Mouse (Mus musculus) forebrain, embryonic 15.5 days (tissue): ENCODE data around the gene Ube2r2. TPM values are rescaled to one million over a fixed set of nuclear protein-coding genes. Genes with fewer than 3 reads are reported as not detected.

ENCODE experiments used
- ATAC-seq: fragments of 200-750 bp; cut with Nextera tagmentation; replicated peaks from 2 replicates; pipeline ENCODE4 v1.8.0; 2017; ENCODE audit warnings: mild to moderate bottlenecking, moderate TSS enrichment, moderate library complexity
- H3K27ac ChIP-seq: fragments of 300-500 bp; sonication (generic); replicated peaks from 2 replicates; pipeline ENCODE4 v1.5.1; 2015; ENCODE audit warnings: mild to moderate bottlenecking, inconsistent platforms
- H3K27me3 ChIP-seq: fragments of 300-500 bp; sonication (generic); 2 replicates; pipeline ENCODE4 v1.6.1; 2015; ENCODE audit warnings: inconsistent platforms
- H3K36me3 ChIP-seq: fragments of 300-500 bp; sonication (generic); 2 replicates; pipeline ENCODE4 v1.6.1; 2015; ENCODE audit warnings: mild to moderate bottlenecking, inconsistent platforms
- H3K4me1 ChIP-seq: fragments of 300-500 bp; sonication (generic); 2 replicates; pipeline ENCODE4 v1.6.1; 2015; ENCODE audit warnings: inconsistent platforms
- H3K4me2 ChIP-seq: fragments of 300-500 bp; sonication (generic); replicated peaks from 2 replicates; pipeline ENCODE4 v1.6.1; 2015; ENCODE audit warnings: mild to moderate bottlenecking, inconsistent platforms
- H3K4me3 ChIP-seq: fragments of 300-500 bp; sonication (generic); 2 replicates; pipeline ENCODE4 v1.5.1; 2015; ENCODE audit warnings: mild to moderate bottlenecking, inconsistent platforms
- H3K9ac ChIP-seq: fragments of 300-500 bp; sonication (generic); replicated peaks from 2 replicates; pipeline ENCODE4 v1.6.1; 2015; ENCODE audit warnings: mild to moderate bottlenecking, inconsistent platforms
- H3K9me3 ChIP-seq: fragments of 300-500 bp; sonication (generic); 2 replicates; pipeline ENCODE4 v1.6.1; 2016; ENCODE audit warnings: inconsistent platforms
- WGBS: fragments of 180-500 bp; shearing (Covaris S2); methylation state at CpG from one replicate; pipeline ENCODE4 v1.1.7; 2015; ENCODE audit warnings: mixed read lengths; 5-methylcytosine and 5-hydroxymethylcytosine counted together
- polyA plus RNA-seq: library from polyadenylated mRNA; unstranded; fragments of >200 nt; fragmentation: Nextera tagmentation; extraction: Ambion mirVana; gene quantifications from 2 replicates; pipeline ENCODE4 v1.2.1, GENCODE M21; 2015

Gene Ube2r2
- polyA plus RNA-seq, 1 experiment from 2014 or later = 67.1 TPM

DNA sequence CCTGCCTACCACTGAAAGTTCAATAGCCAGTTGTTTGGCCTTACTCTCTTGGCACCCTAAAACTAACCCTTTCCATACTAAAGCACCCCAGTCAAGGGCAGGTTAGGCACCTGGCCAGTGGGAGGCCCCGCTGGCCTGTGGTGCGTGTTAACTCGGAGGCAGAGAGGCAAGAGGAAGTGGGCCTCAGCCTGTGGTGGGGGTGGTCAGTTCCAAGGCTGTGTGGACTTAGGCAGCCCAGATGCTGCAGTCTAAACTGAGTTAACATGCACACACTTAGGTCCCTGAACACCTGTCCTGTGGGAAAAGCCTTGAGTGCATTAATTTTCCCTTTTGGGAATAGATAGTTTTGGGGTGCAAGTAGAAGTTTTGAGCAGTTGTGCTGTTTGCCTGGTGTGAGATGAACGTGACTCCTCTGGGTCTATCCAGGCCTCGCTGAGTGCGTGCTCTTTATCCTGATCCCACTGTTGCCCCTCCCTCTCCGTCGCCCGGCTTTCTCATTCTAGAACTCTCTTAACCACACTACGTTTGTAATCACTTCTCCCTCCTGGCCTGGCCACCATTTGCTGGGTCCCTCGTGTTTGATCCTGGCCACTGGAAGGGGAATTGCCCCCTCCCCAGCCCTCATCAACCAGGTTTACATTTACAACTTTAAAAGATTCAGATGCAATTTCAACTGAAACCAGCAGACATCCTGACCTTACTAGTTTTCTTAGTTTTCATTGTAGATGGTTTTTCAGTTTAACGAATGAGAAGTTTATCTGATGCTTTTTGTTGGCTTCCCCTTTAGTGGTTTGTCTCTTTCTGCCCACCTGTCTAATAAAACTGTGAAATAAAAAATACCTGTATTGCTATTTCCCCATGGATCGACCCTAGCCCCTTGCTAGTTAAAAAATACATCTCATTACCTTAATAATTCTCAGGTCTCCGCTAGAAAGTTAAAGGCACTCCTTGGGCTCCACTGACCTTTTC lies 57.3 kb downstream of the Ube2r2 start:
- peaks cover 71% of the 10 kb centered on the region for H3K36me3 ChIP-seq
- no peaks in the 10 kb centered on the region for H3K27me3 ChIP-seq
- H3K9ac ChIP-seq = no peak overlapping the region
- peaks cover 9% of the 10 kb centered on the region; the same call in 1 of the 2 replicates for H3K4me1 ChIP-seq
- no peak overlapping the region for H3K4me2 ChIP-seq
- no peak overlapping the region for H3K27ac ChIP-seq
- no peaks in the 10 kb centered on the region for H3K9me3 ChIP-seq
- no peak overlapping the region for H3K4me3 ChIP-seq
- WGBS = 73% methylated on average over 14 of the region's 14 CpGs
- no peak for ATAC-seq

DNA sequence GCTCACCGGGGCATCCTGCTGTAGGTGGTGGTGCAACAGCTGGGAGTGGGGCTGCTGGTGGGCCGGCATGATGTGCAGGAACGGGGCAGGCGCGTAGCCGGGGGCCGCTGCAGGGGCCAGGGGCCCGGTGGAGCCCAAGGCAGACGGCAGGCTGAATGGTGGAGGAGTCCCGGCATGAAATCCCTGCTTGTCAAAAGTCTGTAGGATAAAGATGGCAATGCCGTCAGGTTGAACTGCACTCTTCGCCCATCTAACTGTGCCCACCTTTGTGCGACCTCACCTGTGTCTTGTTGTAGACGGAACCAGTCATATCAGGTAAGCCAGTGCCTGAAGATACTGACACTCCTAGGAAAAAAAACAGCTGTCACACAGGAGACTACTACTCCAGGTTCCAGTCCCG lies 59.8 kb downstream of the Ube2r2 start:
- H3K9me3 ChIP-seq = no peaks in the 10 kb centered on the region
- ATAC-seq = no peak; the same call in 1 of the 2 replicates
- H3K4me2 ChIP-seq = no peak overlapping the region
- no peaks in the 10 kb centered on the region for H3K27me3 ChIP-seq
- H3K4me1 ChIP-seq = peaks cover 9% of the 10 kb centered on the region; the same call in 1 of the 2 replicates
- peaks cover 76% of the 10 kb centered on the region for H3K36me3 ChIP-seq
- H3K27ac ChIP-seq = no peak overlapping the region
- 90% methylated on average over 15 of the region's 15 CpGs for WGBS
- H3K4me3 ChIP-seq = no peak overlapping the region
- H3K9ac ChIP-seq = no peak overlapping the region

DNA sequence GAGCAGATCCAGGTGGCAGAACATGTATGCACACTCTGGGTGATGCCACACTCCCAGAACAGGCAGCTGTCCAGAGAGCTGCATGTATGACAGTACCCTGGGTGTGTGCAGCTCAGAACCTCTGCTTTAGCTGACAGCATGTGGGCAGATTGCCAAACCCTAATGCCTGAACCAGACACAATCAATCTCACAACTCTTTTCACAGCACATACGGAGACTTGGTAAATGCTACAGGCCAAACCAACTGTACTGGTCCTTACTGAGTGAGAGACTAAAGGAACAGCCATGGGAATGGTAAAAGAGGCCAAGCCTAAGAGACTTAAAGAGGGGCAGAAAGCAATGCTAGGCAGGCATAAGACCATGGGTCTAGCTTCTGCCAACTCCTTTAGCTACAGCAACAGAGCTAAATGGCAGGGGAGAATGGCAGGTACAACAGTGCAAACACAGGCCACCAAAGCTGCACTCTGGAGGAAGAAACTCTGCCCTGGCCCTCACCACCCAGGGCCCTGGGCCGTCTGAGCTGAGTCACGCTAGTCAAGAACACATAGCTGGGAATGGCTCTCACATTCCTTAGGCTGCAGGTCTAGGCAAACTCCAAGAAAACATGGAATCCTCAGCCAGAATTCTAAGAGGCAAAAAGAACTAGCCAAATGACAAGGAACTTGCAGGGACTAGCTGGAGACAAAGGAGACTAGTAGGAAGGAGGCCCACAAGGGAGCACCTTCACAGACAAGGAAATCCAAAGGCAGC lies 61.5 kb downstream of the Ube2r2 start:
- WGBS = 50% methylated on average over 3 of the region's 3 CpGs
- Histone ChIP-seq H3K4me2 (no peak overlapping the region), H3K27ac (peak overlapping the region; percentile 71), H3K27me3 (no peaks in the 10 kb centered on the region), H3K36me3 (peaks cover 79% of the 10 kb centered on the region), H3K4me3 (no peak overlapping the region), H3K9me3 (no peaks in the 10 kb centered on the region), H3K4me1 (peaks cover 9% of the 10 kb centered on the region; the same call in 1 of the 2 replicates), H3K9ac (no peak overlapping the region)
- peak; percentile 74 for ATAC-seq

DNA sequence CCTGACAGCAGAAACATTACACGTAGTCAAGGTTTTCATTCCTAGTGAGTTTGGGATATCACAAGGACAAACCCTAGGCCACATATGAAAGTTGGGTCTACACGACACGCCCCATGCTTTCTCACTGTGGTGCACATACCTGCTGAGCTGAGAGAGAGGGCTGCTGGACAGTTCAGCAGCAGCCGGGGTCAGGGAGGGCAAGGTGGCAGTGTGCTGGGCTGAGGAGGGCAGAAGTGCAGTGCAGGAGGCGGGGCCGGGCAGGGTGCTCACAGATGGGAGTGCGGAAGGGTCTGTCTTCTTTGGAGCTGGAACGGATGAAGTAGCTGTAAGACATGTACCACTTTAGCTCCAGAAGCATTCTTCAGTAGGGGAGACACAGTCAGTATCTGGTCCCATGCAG lies 66.6 kb downstream of the Ube2r2 start:
- H3K9ac ChIP-seq = no peak overlapping the region
- no peaks in the 10 kb centered on the region for H3K27me3 ChIP-seq
- H3K27ac ChIP-seq = no peak overlapping the region
- H3K4me3 ChIP-seq = no peak overlapping the region
- H3K4me1 ChIP-seq = peaks cover 3% of the 10 kb centered on the region; the same call in 1 of the 2 replicates
- WGBS = 97% methylated on average over 8 of the region's 8 CpGs
- no peak overlapping the region for H3K4me2 ChIP-seq
- no peak for ATAC-seq
- H3K36me3 ChIP-seq = peaks cover 86% of the 10 kb centered on the region
- no peaks in the 10 kb centered on the region for H3K9me3 ChIP-seq

DNA sequence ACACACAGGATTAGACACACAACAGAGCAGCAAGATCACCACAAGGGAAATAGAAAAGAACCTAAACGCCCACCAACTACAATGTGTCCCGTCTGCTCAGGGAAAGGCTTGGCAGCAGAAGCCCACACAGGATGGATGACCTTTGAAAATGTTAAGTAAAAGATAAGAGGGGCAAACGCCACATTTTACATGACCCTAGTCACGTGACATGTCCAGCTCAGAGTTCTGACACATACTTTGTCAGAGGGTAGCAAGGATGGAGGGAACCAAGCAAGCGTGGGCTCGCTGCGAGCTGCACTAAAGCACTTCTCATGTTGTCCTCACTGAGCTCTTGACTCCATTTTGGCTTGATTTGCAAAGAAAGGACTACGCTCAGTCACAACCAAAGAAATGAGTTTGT lies 70.2 kb downstream of the Ube2r2 start:
- H3K9ac ChIP-seq = no peak overlapping the region
- H3K9me3 ChIP-seq = no peaks in the 10 kb centered on the region
- no peak for ATAC-seq
- 96% methylated on average over 8 of the region's 8 CpGs for WGBS
- H3K4me2 ChIP-seq = no peak overlapping the region
- H3K4me1 ChIP-seq = no peaks in the 10 kb centered on the region
- H3K27ac ChIP-seq = no peak overlapping the region
- peaks cover 87% of the 10 kb centered on the region for H3K36me3 ChIP-seq
- H3K27me3 ChIP-seq = no peaks in the 10 kb centered on the region
- no peak overlapping the region for H3K4me3 ChIP-seq

DNA sequence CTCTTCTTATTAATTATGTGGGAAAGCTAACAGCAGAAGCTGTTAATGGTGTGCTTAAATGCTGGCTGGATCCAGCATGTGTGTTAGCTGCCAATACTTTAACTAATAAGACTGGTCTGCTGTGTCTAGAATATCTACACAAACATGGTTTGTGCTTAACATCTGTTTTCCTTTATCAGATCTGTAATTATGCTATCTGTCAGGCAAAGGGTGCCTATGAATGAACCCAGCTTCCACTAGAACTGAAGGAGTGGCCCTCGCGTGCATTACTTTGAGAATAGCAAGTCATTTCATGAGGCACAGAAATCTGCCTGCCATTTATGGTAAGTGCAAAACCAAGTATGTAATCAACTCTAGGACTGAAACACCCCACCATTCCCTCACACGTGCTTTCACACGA lies 72.5 kb downstream of the Ube2r2 start:
- Histone ChIP-seq H3K27ac (no peak overlapping the region), H3K9me3 (no peaks in the 10 kb centered on the region), H3K9ac (no peak overlapping the region), H3K36me3 (peaks cover 79% of the 10 kb centered on the region), H3K4me3 (no peak overlapping the region), H3K27me3 (no peaks in the 10 kb centered on the region), H3K4me2 (no peak overlapping the region), H3K4me1 (no peaks in the 10 kb centered on the region)
- WGBS = 77% methylated on average over 4 of the region's 4 CpGs
- ATAC-seq = no peak

DNA sequence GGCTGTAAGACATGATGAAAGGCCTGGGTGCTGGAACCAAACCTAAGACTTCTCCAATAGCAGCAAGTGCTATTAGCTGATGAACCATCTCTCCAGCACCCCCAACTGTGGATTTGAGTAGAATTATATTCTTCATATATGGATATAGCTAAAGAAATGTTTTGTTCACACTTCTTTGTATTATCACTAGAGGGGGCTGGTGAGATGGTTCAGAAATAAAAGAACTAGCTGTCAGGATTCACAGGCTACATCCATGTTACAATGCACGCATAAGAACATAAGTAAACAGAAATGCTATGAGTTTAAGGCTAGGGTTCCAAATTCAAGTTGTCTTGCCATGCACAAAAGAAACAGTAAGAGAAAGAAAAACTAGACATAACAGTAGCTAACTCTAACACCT lies 89.9 kb downstream of the Ube2r2 start:
- Histone ChIP-seq H3K4me1 (no peaks in the 10 kb centered on the region), H3K36me3 (peaks cover 86% of the 10 kb centered on the region), H3K9me3 (no peaks in the 10 kb centered on the region), H3K27me3 (no peaks in the 10 kb centered on the region), H3K4me3 (no peak overlapping the region), H3K9ac (no peak overlapping the region), H3K27ac (no peak overlapping the region), H3K4me2 (no peak overlapping the region)
- WGBS = 83% methylated on average over 1 of the region's 1 CpGs
- no peak for ATAC-seq

DNA sequence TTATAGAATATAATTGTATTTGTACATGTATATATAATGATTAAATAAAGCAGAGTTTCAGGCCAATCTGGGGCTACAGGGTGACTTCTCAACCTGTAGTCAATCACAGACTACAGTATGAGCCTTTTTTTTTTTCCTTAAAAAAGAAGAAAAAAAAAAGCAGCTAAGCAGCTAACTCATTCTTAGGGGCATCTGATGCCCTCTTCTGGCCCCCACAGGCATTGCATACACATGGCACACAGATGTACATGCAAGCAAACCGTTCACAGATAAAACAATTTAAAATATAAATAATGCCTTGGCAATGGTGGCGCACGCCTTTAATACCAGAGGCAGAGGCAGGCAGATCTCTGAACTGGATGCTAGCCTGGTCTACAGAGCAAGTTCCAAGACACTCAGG lies 90.8 kb downstream of the Ube2r2 start:
- Histone ChIP-seq H3K9ac (no peak overlapping the region), H3K27ac (no peak overlapping the region), H3K27me3 (no peaks in the 10 kb centered on the region), H3K4me3 (no peak overlapping the region), H3K4me2 (no peak overlapping the region), H3K4me1 (no peaks in the 10 kb centered on the region), H3K36me3 (peaks cover 86% of the 10 kb centered on the region), H3K9me3 (no peaks in the 10 kb centered on the region)
- ATAC-seq = no peak
- WGBS = 79% methylated on average over 3 of the region's 3 CpGs

DNA sequence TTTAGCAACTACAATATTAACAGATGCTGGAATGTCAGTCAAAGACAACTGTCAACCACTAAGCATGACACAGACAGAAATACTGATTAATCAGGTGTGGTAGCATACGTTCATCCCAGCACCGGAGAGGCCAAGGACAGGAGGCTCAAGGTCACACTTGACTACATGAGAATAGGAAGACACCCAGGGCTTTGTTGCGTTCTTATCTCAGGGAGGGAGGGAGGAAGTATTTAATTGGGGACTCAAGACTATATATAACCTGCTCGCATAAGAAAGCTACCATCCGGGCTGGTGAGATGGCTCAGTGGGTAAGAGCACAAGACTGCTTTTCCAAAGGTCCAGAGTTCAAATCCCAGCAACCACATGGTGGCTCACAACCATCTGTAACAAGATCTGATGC lies 100.1 kb downstream of the Ube2r2 start:
- H3K4me2 ChIP-seq = no peak overlapping the region
- H3K4me3 ChIP-seq = no peak overlapping the region
- no peaks in the 10 kb centered on the region for H3K27me3 ChIP-seq
- peaks cover 44% of the 10 kb centered on the region for H3K36me3 ChIP-seq
- ATAC-seq = no peak
- H3K27ac ChIP-seq = no peak overlapping the region
- peaks cover 3% of the 10 kb centered on the region; the same call in 1 of the 2 replicates for H3K4me1 ChIP-seq
- WGBS = 88% methylated on average over 5 of the region's 5 CpGs
- H3K9ac ChIP-seq = no peak overlapping the region
- H3K9me3 ChIP-seq = no peaks in the 10 kb centered on the region

DNA sequence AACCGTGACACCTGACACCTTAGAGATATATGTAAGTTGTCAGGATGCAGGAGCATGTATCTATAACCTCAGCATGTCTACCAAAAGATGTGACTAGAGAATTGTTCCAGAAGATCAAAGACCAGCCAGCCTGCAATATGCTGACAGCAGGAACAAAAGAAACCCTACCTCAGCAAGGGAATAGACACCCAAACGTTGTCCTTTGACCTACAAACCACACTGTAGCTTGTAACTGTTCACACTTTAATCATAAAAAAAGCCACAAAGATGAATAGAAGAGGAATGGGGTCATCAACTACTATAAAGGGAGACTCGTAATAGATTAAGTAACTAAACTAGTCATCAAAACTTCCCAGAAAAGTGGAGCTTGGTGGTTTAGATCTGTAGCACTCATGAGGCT lies 105.4 kb downstream of the Ube2r2 start:
- H3K9me3 ChIP-seq = no peaks in the 10 kb centered on the region
- no peak overlapping the region for H3K4me3 ChIP-seq
- peaks cover 10% of the 10 kb centered on the region; the same call in 1 of the 2 replicates for H3K36me3 ChIP-seq
- H3K9ac ChIP-seq = no peak overlapping the region
- no peak overlapping the region for H3K4me2 ChIP-seq
- WGBS = 82% methylated on average over 3 of the region's 3 CpGs
- peaks cover 3% of the 10 kb centered on the region; the same call in 1 of the 2 replicates for H3K4me1 ChIP-seq
- H3K27me3 ChIP-seq = no peaks in the 10 kb centered on the region
- no peak overlapping the region for H3K27ac ChIP-seq
- no peak for ATAC-seq
